In the genomic region with DNA sequence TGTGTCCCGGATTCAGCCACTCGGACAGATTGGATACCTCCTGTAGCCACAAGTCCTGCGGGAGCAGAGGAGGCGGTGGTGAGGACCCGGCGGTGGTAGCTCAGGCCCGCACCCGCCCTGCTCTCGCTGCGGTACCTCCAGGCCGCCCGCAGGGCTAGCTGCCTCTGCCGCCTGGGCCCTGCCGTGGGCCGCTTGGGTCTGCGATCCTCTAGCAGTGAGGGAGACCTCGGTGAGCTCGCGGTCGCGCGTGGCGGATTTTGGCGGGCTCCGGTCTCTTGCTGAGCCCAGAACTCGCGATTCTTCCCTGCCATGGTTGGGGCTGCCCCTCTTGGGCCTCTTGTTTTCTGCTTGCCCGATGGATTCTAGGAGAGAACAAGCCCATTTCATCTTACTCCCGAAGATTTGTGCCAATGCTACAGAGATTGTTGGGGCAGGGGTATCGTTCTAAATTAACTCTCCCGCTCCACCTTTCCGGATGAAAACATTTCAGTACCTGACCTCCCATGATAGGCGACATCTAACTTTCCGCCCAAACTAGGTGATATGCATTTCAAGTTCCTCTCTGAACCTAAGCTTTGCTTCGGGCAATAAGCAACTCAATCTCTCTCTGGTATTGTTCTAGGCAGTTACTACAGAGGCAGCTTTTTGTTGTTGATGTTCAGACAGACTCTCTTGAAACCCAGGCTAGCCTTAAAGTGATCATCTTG, we compare ENCODE assay signal across 7 mouse cellular contexts. TPM values are rescaled to one million over a fixed set of nuclear protein-coding genes. Genes with fewer than 3 reads are reported as not detected.
A peak's percentile ranks its signal among the peaks of the same experiment; 100 is the strongest.
DNase-seq lines count a peak whose midpoint lies in the region; ATAC-seq lines count a peak whose summit lies in the region.

No protein-coding gene starts in this region.

- H3K27ac ChIP-seq in lung, embryonic 16.5 days (ENCODE audit: low read length), result peak overlapping the region; percentile 85
- H3K27ac ChIP-seq in embryonic facial prominence, embryonic 10.5 days (replicated peaks), result peak overlapping the region; percentile 97
- H3K27ac ChIP-seq in hindbrain, embryonic 14.5 days, result peak overlapping the region; percentile 89
- H3K27ac ChIP-seq in midbrain, embryonic 13.5 days, result peak overlapping the region; percentile 90

- H3K9ac ChIP-seq in lung, embryonic 16.5 days (ENCODE audit: low read length), result peak overlapping the region; percentile 98
- H3K9ac ChIP-seq in hindbrain, embryonic 14.5 days, result peak overlapping the region; percentile 84
- H3K9ac ChIP-seq in midbrain, embryonic 13.5 days (replicated peaks), result peak overlapping the region; percentile 93

- WGBS in lung, embryonic 16.5 days, result under 1% methylated on average over 35 of the region's 35 CpGs
- 2% methylated on average over 35 of the region's 35 CpGs for WGBS in embryonic facial prominence, embryonic 10.5 days
- WGBS in hindbrain, embryonic 14.5 days, result 3% methylated on average over 34 of the region's 35 CpGs
- WGBS in midbrain, embryonic 13.5 days, result 2% methylated on average over 34 of the region's 35 CpGs

- peak; percentile 64 for ATAC-seq in lung, embryonic 16.5 days (ENCODE audit: low read depth)
- ATAC-seq in hindbrain, embryonic 14.5 days (ENCODE audit: low FRiP score), result peak; percentile 43; the same call in 1 of the 2 replicates
- ATAC-seq in midbrain, embryonic 13.5 days, result peak; percentile 75

- peak overlapping the region; percentile 88 for H3K4me2 ChIP-seq in lung, embryonic 16.5 days (ENCODE audit: low read depth, low read length)
- peak overlapping the region; percentile 68 for H3K4me2 ChIP-seq in hindbrain, embryonic 14.5 days (replicated peaks)
- peak overlapping the region; percentile 97 for H3K4me2 ChIP-seq in midbrain, embryonic 13.5 days (replicated peaks)

- no peaks in the 10 kb centered on the region for H3K9me3 ChIP-seq in lung, embryonic 16.5 days (ENCODE audit: control insufficient read depth, low read length)
- no peaks in the 10 kb centered on the region for H3K9me3 ChIP-seq in embryonic facial prominence, embryonic 10.5 days
- H3K9me3 ChIP-seq in hindbrain, embryonic 14.5 days (ENCODE audit: control insufficient read depth, low read length), result no peaks in the 10 kb centered on the region
- no peaks in the 10 kb centered on the region for H3K9me3 ChIP-seq in midbrain, embryonic 13.5 days

- no peak for DNase-seq in lung, postnatal 36 days
- DNase-seq in embryonic facial prominence, embryonic 10.5 days (ENCODE audit: low spot score), result no peak
- DNase-seq in hindbrain, embryonic 14.5 days (ENCODE audit: low spot score), result no peak
- DNase-seq in adrenal gland, postnatal 4 days (ENCODE audit: low spot score in 2 of 2), result no peak
- no peak for DNase-seq in urinary bladder, adult 2 months (ENCODE audit: low spot score)

- H3K4me3 ChIP-seq in lung, embryonic 16.5 days (ENCODE audit: low read length), result peak overlapping the region; percentile 95
- H3K4me3 ChIP-seq in embryonic facial prominence, embryonic 10.5 days, result peak overlapping the region; percentile 95
- H3K4me3 ChIP-seq in hindbrain, embryonic 14.5 days (replicated peaks; ENCODE audit: low read length), result peak overlapping the region; percentile 51
- H3K4me3 ChIP-seq in midbrain, embryonic 13.5 days (replicated peaks), result peak overlapping the region; percentile 92

- peaks cover 18% of the 10 kb centered on the region for H3K4me1 ChIP-seq in lung, embryonic 16.5 days (replicated peaks; ENCODE audit: control insufficient read depth, insufficient read depth, low read length)
- peaks cover 48% of the 10 kb centered on the region for H3K4me1 ChIP-seq in embryonic facial prominence, embryonic 10.5 days
- peaks cover 23% of the 10 kb centered on the region for H3K4me1 ChIP-seq in hindbrain, embryonic 14.5 days (replicated peaks; ENCODE audit: control insufficient read depth, insufficient read depth, low read length)
- H3K4me1 ChIP-seq in midbrain, embryonic 13.5 days (replicated peaks), result peaks cover 45% of the 10 kb centered on the region

- peaks cover 6% of the 10 kb centered on the region; the same call in 1 of the 2 replicates for H3K36me3 ChIP-seq in lung, embryonic 16.5 days (ENCODE audit: control insufficient read depth, insufficient read depth, low read length)
- H3K36me3 ChIP-seq in embryonic facial prominence, embryonic 10.5 days (replicated peaks), result peaks cover 36% of the 10 kb centered on the region
- H3K36me3 ChIP-seq in hindbrain, embryonic 14.5 days (replicated peaks; ENCODE audit: control insufficient read depth, insufficient read depth), result peaks cover 33% of the 10 kb centered on the region
- H3K36me3 ChIP-seq in midbrain, embryonic 13.5 days, result peaks cover 30% of the 10 kb centered on the region

- H3K27me3 ChIP-seq in lung, embryonic 16.5 days (ENCODE audit: control insufficient read depth, insufficient read depth, low read depth, low read length), result no peaks in the 10 kb centered on the region
- no peaks in the 10 kb centered on the region for H3K27me3 ChIP-seq in embryonic facial prominence, embryonic 10.5 days (replicated peaks; ENCODE audit: low read depth, poor library complexity, severe bottlenecking)
- H3K27me3 ChIP-seq in hindbrain, embryonic 14.5 days (ENCODE audit: control insufficient read depth, insufficient read depth, low read length), result no peaks in the 10 kb centered on the region
- H3K27me3 ChIP-seq in midbrain, embryonic 13.5 days, result no peaks in the 10 kb centered on the region

RNA-seq across cellular contexts. Expression of a gene that starts 0.5 kb away (rescaled TPM):
- polyA plus RNA-seq in lung, embryonic 16.5 days (2015; fragmentation: Nextera tagmentation; extraction: Ambion mirVana), result 68.3 and 70.1 TPM in 2 replicates
- polyA plus RNA-seq in embryonic facial prominence, embryonic 10.5 days (2016; fragmentation: Nextera tagmentation; extraction: Ambion mirVana), result 75.5 and 82.9 TPM in 2 replicates
- polyA plus RNA-seq in hindbrain, embryonic 14.5 days (2014; fragmentation: Nextera tagmentation; extraction: Ambion mirVana), result 47.0 and 53.3 TPM in 2 replicates
- polyA plus RNA-seq in midbrain, embryonic 13.5 days (2015; fragmentation: Nextera tagmentation; extraction: Ambion mirVana), result 56.8 and 59.9 TPM in 2 replicates
- total RNA-seq in adrenal gland, postnatal 4 days (2021), result 10 to 100 TPM; 35.7 to 39.5 TPM
- 40.1 and 50.6 TPM in 2 replicates for polyA plus RNA-seq in urinary bladder, adult 2 months (2012; rRNA removed)

RNA-seq across cellular contexts. Expression of a gene that starts 10.5 kb away (rescaled TPM):
- 3.4 and 4.1 TPM in 2 replicates for polyA plus RNA-seq in lung, embryonic 16.5 days (2015; fragmentation: Nextera tagmentation; extraction: Ambion mirVana)
- 6.8 TPM in 2 replicates for polyA plus RNA-seq in embryonic facial prominence, embryonic 10.5 days (2016; fragmentation: Nextera tagmentation; extraction: Ambion mirVana)
- polyA plus RNA-seq in hindbrain, embryonic 14.5 days (2014; fragmentation: Nextera tagmentation; extraction: Ambion mirVana), result 17.9 and 18.9 TPM in 2 replicates
- polyA plus RNA-seq in midbrain, embryonic 13.5 days (2015; fragmentation: Nextera tagmentation; extraction: Ambion mirVana), result 8.8 and 10.1 TPM in 2 replicates
- 10 to 100 TPM; 15.8 to 20.0 TPM for total RNA-seq in adrenal gland, postnatal 4 days (2021)
- 6.7 and 8.2 TPM in 2 replicates for polyA plus RNA-seq in urinary bladder, adult 2 months (2012; rRNA removed)
